Mouse (Mus musculus): ENCODE results near the gene Cacng4.

Gene Cacng4

GRCm38 (mm10) chr11:107720264-107721021, 73.9 kb downstream of the Cacng4 start:
- DNase-seq (ENCODE audit: low spot score in 2 of 2), result no peak

- DNase-seq (ENCODE audit: low spot score in 2 of 2), result no peak
Measured at GRCm38 (mm10) chr11:107716332-107716938, 77.9 kb downstream of the Cacng4 start, which contains the start of gene Cacng1. Gene Cacng1, minus strand, starts transcription at chr11:107716522.

- DNase-seq (ENCODE audit: low spot score in 2 of 2), result no peak
Measured at GRCm38 (mm10) chr11:107714368-107714767, 80.0 kb downstream of the Cacng4 start.

- DNase-seq (ENCODE audit: low spot score in 2 of 2), result no peak
Measured at GRCm38 (mm10) chr11:107710379-107710778, 84.0 kb downstream of the Cacng4 start.

GRCm38 (mm10) chr11:107707897-107708610, 86.3 kb downstream of the Cacng4 start:
- no peak for DNase-seq (ENCODE audit: low spot score in 2 of 2)

GRCm38 (mm10) chr11:107705476-107706074, 88.8 kb downstream of the Cacng4 start:
- DNase-seq (ENCODE audit: low spot score in 2 of 2), result no peak

GRCm38 (mm10) chr11:107705060-107705459, 89.3 kb downstream of the Cacng4 start:
- no peak for DNase-seq (ENCODE audit: low spot score in 2 of 2)

- DNase-seq (ENCODE audit: low spot score in 2 of 2), result no peak
Measured at GRCm38 (mm10) chr11:107703272-107704134, 90.9 kb downstream of the Cacng4 start.

- DNase-seq (ENCODE audit: low spot score in 2 of 2), result no peak
Measured at GRCm38 (mm10) chr11:107699967-107700366, 94.4 kb downstream of the Cacng4 start.

GRCm38 (mm10) chr11:107693338-107693737, 101.0 kb downstream of the Cacng4 start:
- no peak for DNase-seq (ENCODE audit: low spot score in 2 of 2)

GRCm38 (mm10) chr11:107691569-107691968, 102.8 kb downstream of the Cacng4 start:
- DNase-seq (ENCODE audit: low spot score in 2 of 2), result no peak

GRCm38 (mm10) chr11:107688480-107688879, 105.9 kb downstream of the Cacng4 start:
- DNase-seq (ENCODE audit: low spot score in 2 of 2), result no peak

GRCm38 (mm10) chr11:107686290-107686689, 108.1 kb downstream of the Cacng4 start:
- DNase-seq (ENCODE audit: low spot score in 2 of 2), result no peak

- no peak for DNase-seq (ENCODE audit: low spot score in 2 of 2)
Measured at GRCm38 (mm10) chr11:107683544-107684465, 110.6 kb downstream of the Cacng4 start.

GRCm38 (mm10) chr11:107682694-107683355, 111.5 kb downstream of the Cacng4 start:
- no peak for DNase-seq (ENCODE audit: low spot score in 2 of 2)

Measured in urinary bladder, postnatal 36 days (tissue).